Mouse (Mus musculus): ENCODE results near the gene Bicd2. TPM values are rescaled to one million over a fixed set of nuclear protein-coding genes. Genes with fewer than 3 reads are reported as not detected.

Gene Bicd2
- polyA plus RNA-seq, 1 experiment, result 22.5 TPM

GRCm38 (mm10) chr13:49426736-49427135 is 85.4 kb downstream of the Bicd2 start:
- Histone ChIP-seq H3K4me1 (peaks cover 99% of the 10 kb centered on the region), H3K36me3 (replicated peaks; ENCODE audit: low read length) (peaks cover 55% of the 10 kb centered on the region), H3K9me3 (no peaks in the 10 kb centered on the region), H3K4me3 (replicated peaks) (no peak overlapping the region), H3K27me3 (replicated peaks) (no peaks in the 10 kb centered on the region)
- TF ChIP-seq GATA1 (IDR thresholded peaks at IDR 0.05; ENCODE audit: borderline replicate concordance, low read length) (no peak), FLI1 (IDR thresholded peaks at IDR 0.05; ENCODE audit: low read length) (no peak)

- peaks cover 97% of the 10 kb centered on the region for H3K4me1 ChIP-seq
- no peaks in the 10 kb centered on the region for H3K9me3 ChIP-seq
- H3K36me3 ChIP-seq (replicated peaks; ENCODE audit: low read length), result peaks cover 66% of the 10 kb centered on the region
- H3K4me3 ChIP-seq (replicated peaks), result no peak overlapping the region
- no peaks in the 10 kb centered on the region for H3K27me3 ChIP-seq (replicated peaks)
- TF ChIP-seq FLI1 (IDR thresholded peaks at IDR 0.05; ENCODE audit: low read length) (no peak), GATA1 (IDR thresholded peaks at IDR 0.05; ENCODE audit: borderline replicate concordance, low read length) (no peak)
Measured at GRCm38 (mm10) chr13:49428042-49428675, 86.8 kb downstream of the Bicd2 start.

GRCm38 (mm10) chr13:49430529-49430928 is 89.1 kb downstream of the Bicd2 start:
- no peak overlapping the region for H3K4me3 ChIP-seq (replicated peaks)
- TF ChIP-seq FLI1 (IDR thresholded peaks at IDR 0.05; ENCODE audit: low read length) (no peak), GATA1 (IDR thresholded peaks at IDR 0.05; ENCODE audit: borderline replicate concordance, low read length) (no peak)
- H3K27me3 ChIP-seq (replicated peaks), result no peaks in the 10 kb centered on the region
- no peaks in the 10 kb centered on the region for H3K9me3 ChIP-seq
- peaks cover 81% of the 10 kb centered on the region for H3K36me3 ChIP-seq (replicated peaks; ENCODE audit: low read length)
- peaks cover 79% of the 10 kb centered on the region for H3K4me1 ChIP-seq

- TF ChIP-seq GATA1 (IDR thresholded peaks at IDR 0.05; ENCODE audit: borderline replicate concordance, low read length) (no peak), FLI1 (IDR thresholded peaks at IDR 0.05; ENCODE audit: low read length) (no peak)
- peaks cover 92% of the 10 kb centered on the region for H3K36me3 ChIP-seq (replicated peaks; ENCODE audit: low read length)
Measured at GRCm38 (mm10) chr13:49433268-49434029, 92.1 kb downstream of the Bicd2 start.

GRCm38 (mm10) chr13:49435745-49436144 is 94.4 kb downstream of the Bicd2 start:
- Histone ChIP-seq H3K27me3 (replicated peaks) (no peaks in the 10 kb centered on the region), H3K4me3 (replicated peaks) (no peak overlapping the region), H3K4me1 (peaks cover 42% of the 10 kb centered on the region), H3K9me3 (no peaks in the 10 kb centered on the region), H3K36me3 (replicated peaks; ENCODE audit: low read length) (peaks cover 97% of the 10 kb centered on the region)
- TF ChIP-seq GATA1 (IDR thresholded peaks at IDR 0.05; ENCODE audit: borderline replicate concordance, low read length) (no peak), FLI1 (IDR thresholded peaks at IDR 0.05; ENCODE audit: low read length) (no peak)

More at GRCm38 (mm10) chr13:49433268-49434029, 92.1 kb downstream of the Bicd2 start:
- no peaks in the 10 kb centered on the region for H3K27me3 ChIP-seq (replicated peaks)
- no peak overlapping the region for H3K4me3 ChIP-seq (replicated peaks)
- no peaks in the 10 kb centered on the region for H3K9me3 ChIP-seq
- peaks cover 57% of the 10 kb centered on the region for H3K4me1 ChIP-seq

GRCm38 (mm10) chr13:49436170-49436569 is 94.8 kb downstream of the Bicd2 start:
- peaks cover 38% of the 10 kb centered on the region for H3K4me1 ChIP-seq
- TF ChIP-seq GATA1 (IDR thresholded peaks at IDR 0.05; ENCODE audit: borderline replicate concordance, low read length) (no peak), FLI1 (IDR thresholded peaks at IDR 0.05; ENCODE audit: low read length) (no peak)
- H3K4me3 ChIP-seq (replicated peaks), result no peak overlapping the region
- H3K9me3 ChIP-seq, result no peaks in the 10 kb centered on the region
- no peaks in the 10 kb centered on the region for H3K27me3 ChIP-seq (replicated peaks)
- peaks cover 97% of the 10 kb centered on the region for H3K36me3 ChIP-seq (replicated peaks; ENCODE audit: low read length)

Other genes starting within 250 kb of the Bicd2 start
- 0.02 and 0.35 TPM in 2 replicates for gene Wnk2, start 193.6 kb upstream of the Bicd2 start, polyA plus RNA-seq (2012; ENCODE audit: insufficient read depth, low replicate concordance)
- 422 and 866 TPM in 2 replicates for gene Ninj1, start 154.1 kb upstream of the Bicd2 start, polyA plus RNA-seq (2012; ENCODE audit: insufficient read depth, low replicate concordance)
- gene Card19, start 125.5 kb upstream of the Bicd2 start, polyA plus RNA-seq (2012; ENCODE audit: insufficient read depth, low replicate concordance), result 534 and 845 TPM in 2 replicates
- gene Susd3, start 92.9 kb upstream of the Bicd2 start, polyA plus RNA-seq (2012; ENCODE audit: insufficient read depth, low replicate concordance), result 289 and 697 TPM in 2 replicates
- 9.1 and 10.4 TPM in 2 replicates for gene Fgd3, start 21.3 kb upstream of the Bicd2 start, polyA plus RNA-seq (2012; ENCODE audit: insufficient read depth, low replicate concordance)
- gene Ippk, start 79.7 kb downstream of the Bicd2 start, polyA plus RNA-seq (2012; ENCODE audit: insufficient read depth, low replicate concordance), result 1.4 TPM in 1 of 2 replicates, not detected in the other
- not detected in 2 replicates for gene Tes3-ps, start 151.7 kb downstream of the Bicd2 start, polyA plus RNA-seq (2012; ENCODE audit: insufficient read depth, low replicate concordance)
- not detected in 2 replicates for gene Ecm2, start 163.2 kb downstream of the Bicd2 start, polyA plus RNA-seq (2012; ENCODE audit: insufficient read depth, low replicate concordance)
- gene Aspn, start 202.9 kb downstream of the Bicd2 start, polyA plus RNA-seq (2012; ENCODE audit: insufficient read depth, low replicate concordance), result not detected in 2 replicates
- gene Omd, start 240.9 kb downstream of the Bicd2 start, polyA plus RNA-seq (2012; ENCODE audit: insufficient read depth, low replicate concordance), result not detected in 2 replicates

Data from megakaryocyte, embryonic 14.5 days (primary cell).